Mouse (Mus musculus) stomach, postnatal 0 days (tissue): ENCODE measurements around the gene Paxbp1. TPM values are rescaled to one million over a fixed set of nuclear protein-coding genes. Genes with fewer than 3 reads are reported as not detected.
A peak's percentile ranks its signal among the peaks of the same experiment; 100 is the strongest.

Experiments used
- ATAC-seq: fragments of 200-750 bp; cut with Nextera tagmentation; 2 replicates; pipeline ENCODE4 v1.8.0; 2017; ENCODE audit not compliant: low FRiP score, low TSS enrichment
- DNase-seq: peaks from one replicate; pipeline ENCODE4 v3.0.0-alpha.2; 2016; ENCODE audit warnings: low spot score
- H3K27ac ChIP-seq: fragments of 300-500 bp; sonication (generic); replicated peaks from 2 replicates; pipeline ENCODE4 v1.5.1; 2014; ENCODE audit warnings: mild to moderate bottlenecking, control low read depth
- H3K27me3 ChIP-seq: fragments of 300-500 bp; sonication (generic); 2 replicates; pipeline ENCODE4 v1.6.1; 2014; ENCODE audit warnings: low read length; ENCODE audit not compliant: control insufficient read depth, insufficient read depth
- H3K36me3 ChIP-seq: fragments of 300-500 bp; sonication (generic); 2 replicates; pipeline ENCODE4 v1.6.1; 2014; ENCODE audit warnings: low read length, mixed read lengths; ENCODE audit not compliant: control insufficient read depth, insufficient read depth
- H3K4me1 ChIP-seq: fragments of 300-500 bp; sonication (generic); replicated peaks from 2 replicates; pipeline ENCODE4 v1.6.1; 2014; ENCODE audit warnings: antibody characterized with exemption; ENCODE audit not compliant: control insufficient read depth, insufficient read depth
- H3K4me2 ChIP-seq: fragments of 300-500 bp; sonication (generic); replicated peaks from 2 replicates; pipeline ENCODE4 v1.6.1; 2014; ENCODE audit warnings: low read depth, mild to moderate bottlenecking, control low read depth, moderate library complexity
- H3K4me3 ChIP-seq: fragments of 300-500 bp; sonication (generic); 2 replicates; pipeline ENCODE4 v1.5.1; 2014; ENCODE audit warnings: low read depth, low read length, control low read depth
- H3K9ac ChIP-seq: fragments of 300-500 bp; sonication (generic); 2 replicates; pipeline ENCODE4 v1.6.1; 2014; ENCODE audit warnings: mild to moderate bottlenecking, low read length, control low read depth, mixed read lengths
- H3K9me3 ChIP-seq: fragments of 300-500 bp; sonication (generic); 2 replicates; pipeline ENCODE4 v1.6.1; 2016; ENCODE audit warnings: low read length; ENCODE audit not compliant: control insufficient read depth
- CTCF ChIP-seq: IDR thresholded peaks from 2 replicates; pipeline ENCODE4 v1.5.1; 2016; ENCODE audit warnings: antibody characterized with exemption, low read depth, mild to moderate bottlenecking, moderate library complexity
- EP300 ChIP-seq: optimal IDR thresholded peaks from 2 replicates; pipeline ENCODE3; 2016; ENCODE audit warnings: antibody characterized with exemption
- WGBS: fragments of 180-500 bp; shearing (Covaris S2); extraction: QIAGEN DNeasy Blood & Tissue Kit; methylation state at CpG from one replicate; pipeline ENCODE4 v1.1.7; 2014; 5-methylcytosine and 5-hydroxymethylcytosine counted together
- polyA plus RNA-seq: library from polyadenylated mRNA; unstranded; fragments of >200 nt; fragmentation: Nextera tagmentation; extraction: Ambion mirVana; gene quantifications from 2 replicates; pipeline ENCODE4 v1.2.1, GENCODE M21; 2015

The Paxbp1 gene
- polyA plus RNA-seq, 1 experiment from 2014 or later: 15.0 TPM

DNA sequence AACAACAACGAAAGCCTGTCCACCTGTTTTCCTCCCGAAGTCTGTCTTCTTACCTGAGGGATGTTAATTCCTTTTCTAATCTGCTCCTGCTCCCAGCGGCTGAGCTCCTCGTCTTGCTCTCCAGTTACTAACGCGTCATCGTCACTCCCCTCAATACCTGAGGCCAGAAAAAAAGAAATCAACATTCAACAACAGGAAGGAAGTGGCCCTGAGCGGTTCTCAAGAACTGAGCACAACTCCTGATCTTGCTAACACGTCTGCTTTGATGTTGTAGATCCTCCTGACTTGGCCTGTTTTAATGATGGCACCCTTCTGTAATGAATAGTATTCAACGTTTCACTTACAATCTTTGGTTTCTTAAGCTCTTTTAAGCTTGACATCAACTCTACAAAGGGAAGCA lies 8.5 kb downstream of the Paxbp1 start:
- ATAC-seq: no peak
- Histone ChIP-seq H3K27me3 (no peaks in the 10 kb centered on the region), H3K4me1 (no peaks in the 10 kb centered on the region), H3K27ac (no peak overlapping the region), H3K9me3 (no peaks in the 10 kb centered on the region), H3K4me2 (no peak overlapping the region), H3K36me3 (peaks cover 21% of the 10 kb centered on the region), H3K4me3 (no peak overlapping the region), H3K9ac (no peak overlapping the region)
- TF ChIP-seq EP300 (no peak), CTCF (no peak)
- DNase-seq: no peak
- 89% methylated on average over 10 of the region's 10 CpGs for WGBS

DNA sequence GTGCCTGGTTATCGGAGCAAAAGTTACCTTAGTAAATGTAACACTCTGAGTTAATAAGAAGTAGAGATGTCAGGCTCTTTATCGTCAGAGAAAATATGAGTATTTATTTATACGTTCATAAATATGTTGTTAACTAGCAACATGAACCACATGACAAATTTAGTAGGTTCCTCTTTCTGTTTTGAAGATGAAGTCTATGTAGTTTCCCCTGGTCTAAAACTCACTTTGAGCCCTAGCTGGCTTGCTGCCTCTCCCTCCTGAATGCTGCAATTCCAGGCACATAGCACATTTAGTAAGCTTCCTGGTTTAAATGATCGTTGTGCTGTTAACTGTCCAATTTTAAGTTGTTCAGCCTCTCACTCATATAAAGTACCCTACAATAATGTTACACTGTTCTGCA lies 13.6 kb downstream of the Paxbp1 start:
- no peak overlapping the region for H3K4me3 ChIP-seq
- no peak for TF ChIP-seq CTCF
- no peak for TF ChIP-seq EP300
- H3K4me1 ChIP-seq: no peaks in the 10 kb centered on the region
- no peak overlapping the region for H3K9ac ChIP-seq
- H3K4me2 ChIP-seq: no peak overlapping the region
- no peaks in the 10 kb centered on the region for H3K27me3 ChIP-seq
- no peak for ATAC-seq
- no peaks in the 10 kb centered on the region for H3K9me3 ChIP-seq
- H3K36me3 ChIP-seq: peaks cover 19% of the 10 kb centered on the region
- no peak overlapping the region for H3K27ac ChIP-seq
- DNase-seq: no peak
- 94% methylated on average over 4 of the region's 4 CpGs for WGBS

DNA sequence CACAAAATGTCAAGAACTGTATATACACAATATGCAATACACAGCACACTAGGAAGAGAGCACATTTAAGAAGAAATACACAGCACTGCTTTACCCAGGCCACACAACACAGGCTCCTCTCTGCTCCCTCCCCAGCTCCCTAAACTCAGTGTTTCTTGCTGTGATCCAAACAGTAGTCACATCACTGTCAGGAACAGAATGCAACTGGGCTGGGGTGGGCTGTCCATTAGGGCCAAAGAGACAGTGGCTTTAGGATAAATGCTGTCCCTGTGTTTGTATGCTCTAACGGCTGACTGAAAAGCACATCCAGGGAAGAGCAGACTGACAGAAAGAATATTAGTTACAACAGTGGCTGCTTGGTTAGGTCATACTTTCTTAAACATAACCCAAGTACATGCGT lies 14.4 kb downstream of the Paxbp1 start:
- Histone ChIP-seq H3K4me3 (no peak overlapping the region), H3K9ac (no peak overlapping the region), H3K36me3 (peaks cover 16% of the 10 kb centered on the region), H3K4me1 (no peaks in the 10 kb centered on the region), H3K27ac (no peak overlapping the region), H3K9me3 (no peaks in the 10 kb centered on the region), H3K4me2 (no peak overlapping the region), H3K27me3 (no peaks in the 10 kb centered on the region)
- DNase-seq (no peak), ATAC-seq (no peak)
- 83% methylated on average over 2 of the region's 2 CpGs for WGBS
- TF ChIP-seq CTCF (no peak), EP300 (no peak)

DNA sequence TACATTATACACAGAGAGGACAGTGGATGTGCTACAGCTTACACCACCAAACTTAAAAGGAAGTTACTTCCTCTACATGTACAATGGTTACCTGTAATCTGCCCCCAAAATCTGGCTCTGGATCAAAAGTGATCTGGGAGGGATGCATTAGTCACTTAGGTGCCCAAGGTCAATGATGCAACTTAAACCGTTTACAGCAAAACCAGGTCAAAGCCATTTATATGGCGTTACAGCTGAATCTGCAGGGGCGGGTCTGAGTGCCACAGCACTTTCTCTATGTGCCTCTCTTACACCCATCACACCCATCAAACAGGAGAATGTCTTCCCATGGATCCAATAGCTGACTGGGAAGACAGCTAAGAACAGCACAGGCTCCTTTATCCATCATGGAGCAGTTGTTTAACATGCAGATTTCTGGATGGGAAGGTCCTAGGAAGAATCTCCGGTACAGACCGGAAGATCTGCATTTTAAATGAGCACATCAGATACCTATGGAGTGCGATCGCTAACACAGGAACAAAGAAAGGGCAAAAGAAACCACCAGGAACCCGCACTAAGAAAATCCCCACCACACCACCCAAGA lies 15.1 kb downstream of the Paxbp1 start:
- H3K9me3 ChIP-seq: no peaks in the 10 kb centered on the region
- no peak overlapping the region for H3K9ac ChIP-seq
- no peak overlapping the region for H3K27ac ChIP-seq
- no peak for DNase-seq
- no peaks in the 10 kb centered on the region for H3K27me3 ChIP-seq
- no peak overlapping the region for H3K4me3 ChIP-seq
- no peak for ATAC-seq
- H3K36me3 ChIP-seq: peaks cover 21% of the 10 kb centered on the region
- no peak for TF ChIP-seq EP300
- TF ChIP-seq CTCF: no peak
- 86% methylated on average over 8 of the region's 8 CpGs for WGBS
- no peak overlapping the region for H3K4me2 ChIP-seq
- H3K4me1 ChIP-seq: no peaks in the 10 kb centered on the region

DNA sequence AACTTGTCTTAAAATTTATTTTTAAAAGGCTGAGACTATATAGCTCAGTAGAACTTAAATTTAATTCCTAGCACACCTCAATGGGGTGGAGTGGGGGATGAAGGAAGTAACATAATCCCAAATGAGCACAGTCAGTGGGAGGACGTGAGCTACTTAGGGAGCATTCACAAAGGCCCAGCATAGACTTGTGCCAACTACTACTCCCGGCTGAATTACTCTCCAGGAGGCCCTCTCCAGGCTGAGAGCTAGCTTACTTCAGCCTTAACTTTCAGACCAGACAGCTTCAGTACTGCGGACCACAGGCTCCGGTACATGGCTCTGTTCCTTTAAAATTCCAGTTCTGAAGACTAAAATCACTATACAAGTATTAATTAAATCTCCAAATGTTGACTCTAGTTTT lies 18.1 kb downstream of the Paxbp1 start:
- H3K36me3 ChIP-seq: peaks cover 30% of the 10 kb centered on the region
- H3K27ac ChIP-seq: no peak overlapping the region
- H3K27me3 ChIP-seq: no peaks in the 10 kb centered on the region
- no peaks in the 10 kb centered on the region for H3K4me1 ChIP-seq
- WGBS: 86% methylated on average over 4 of the region's 4 CpGs
- no peak for ATAC-seq
- DNase-seq: no peak
- no peak overlapping the region for H3K9ac ChIP-seq
- H3K4me2 ChIP-seq: no peak overlapping the region
- H3K9me3 ChIP-seq: no peaks in the 10 kb centered on the region
- no peak overlapping the region for H3K4me3 ChIP-seq
- TF ChIP-seq CTCF: no peak
- TF ChIP-seq EP300: no peak

DNA sequence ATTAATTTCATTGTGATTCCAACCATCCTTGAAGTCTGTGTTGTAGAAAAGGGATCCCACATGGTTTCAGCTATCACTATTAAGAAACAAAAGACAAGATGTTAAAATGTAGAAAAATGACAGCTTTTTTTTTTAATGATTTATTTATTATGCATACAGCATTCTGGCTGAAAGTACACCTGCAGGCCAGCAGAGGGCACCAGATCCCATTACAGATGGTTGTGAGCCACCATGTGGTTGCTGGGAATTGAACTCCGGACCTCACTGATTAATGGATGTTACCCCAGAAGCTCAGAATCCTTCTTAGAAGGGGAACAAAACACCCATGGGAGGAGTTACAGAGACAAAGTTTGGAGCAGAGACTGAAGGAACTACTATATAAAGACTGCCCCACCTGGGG lies 21.0 kb downstream of the Paxbp1 start:
- DNase-seq: peak; percentile 25
- Histone ChIP-seq H3K9ac (no peak overlapping the region), H3K27ac (no peak overlapping the region), H3K4me1 (no peaks in the 10 kb centered on the region), H3K27me3 (no peaks in the 10 kb centered on the region), H3K4me2 (no peak overlapping the region), H3K9me3 (no peaks in the 10 kb centered on the region), H3K4me3 (no peak overlapping the region), H3K36me3 (peaks cover 30% of the 10 kb centered on the region)
- ATAC-seq: no peak
- WGBS: 77% methylated on average over 1 of the region's 1 CpGs
- TF ChIP-seq EP300 (no peak), CTCF (peak; percentile 66)
